Mouse (Mus musculus) kidney, adult 2 months (tissue): ENCODE data around the gene Myocd. TPM values are rescaled to one million over a fixed set of nuclear protein-coding genes. Genes with fewer than 3 reads are reported as not detected.

ENCODE experiments used
- DNase-seq: peaks from one replicate; pipeline ENCODE4 v3.0.0; 2021
- H3K27ac ChIP-seq: fragments of 200-500 bp; 2 replicates; pipeline ENCODE4 v1.5.1; 2012; ENCODE audit warnings: low read depth, low read length, control low read depth, inconsistent platforms; ENCODE audit not compliant: insufficient read depth
- H3K27me3 ChIP-seq: fragments of 200-500 bp; replicated peaks from 2 replicates; pipeline ENCODE4 v1.6.1; 2012; ENCODE audit warnings: mild to moderate bottlenecking, moderate library complexity, low read length, inconsistent platforms; ENCODE audit not compliant: control insufficient read depth, insufficient read depth
- H3K36me3 ChIP-seq: fragments of 200-500 bp; 2 replicates; pipeline ENCODE4 v1.6.1; 2012; ENCODE audit warnings: mild to moderate bottlenecking, moderate library complexity, low read length, inconsistent platforms; ENCODE audit not compliant: control insufficient read depth, insufficient read depth
- H3K4me1 ChIP-seq: fragments of 200-500 bp; 2 replicates; pipeline ENCODE4 v1.6.1; 2011; ENCODE audit warnings: low read length; ENCODE audit not compliant: control insufficient read depth, insufficient read depth
- H3K4me3 ChIP-seq: fragments of 200-500 bp; 2 replicates; pipeline ENCODE4 v1.5.1; 2011; ENCODE audit warnings: mild to moderate bottlenecking, low read depth, low read length, control low read depth; ENCODE audit not compliant: insufficient read depth
- CTCF ChIP-seq: fragments of 200-500 bp; conservative IDR thresholded peaks from 2 replicates; pipeline ENCODE4 v1.5.1; 2011; ENCODE audit warnings: low read depth, mild to moderate bottlenecking, control low read depth, low read length, moderate library complexity, mixed read lengths; ENCODE audit not compliant: insufficient read depth, insufficient read length
- POLR2A ChIP-seq: fragments of 200-500 bp; IDR thresholded peaks from one replicate; pipeline ENCODE4 v1.6.1; 2011; ENCODE audit warnings: low read depth, low read length, control low read depth
- WGBS: fragments of 180-500 bp; shearing (Covaris S2); methylation state at CpG from one replicate; pipeline ENCODE4 v1.1.7; 2018; 5-methylcytosine and 5-hydroxymethylcytosine counted together
- polyA plus RNA-seq: library from polyadenylated mRNA; depleted of rRNA; stranded (reverse); fragments of >200 nt; gene quantifications from 2 replicates; pipeline ENCODE4 v1.2.3, GENCODE M21; 2012

Myocd gene
- polyA plus RNA-seq, 1 experiment, result 0.34 TPM

DNA sequence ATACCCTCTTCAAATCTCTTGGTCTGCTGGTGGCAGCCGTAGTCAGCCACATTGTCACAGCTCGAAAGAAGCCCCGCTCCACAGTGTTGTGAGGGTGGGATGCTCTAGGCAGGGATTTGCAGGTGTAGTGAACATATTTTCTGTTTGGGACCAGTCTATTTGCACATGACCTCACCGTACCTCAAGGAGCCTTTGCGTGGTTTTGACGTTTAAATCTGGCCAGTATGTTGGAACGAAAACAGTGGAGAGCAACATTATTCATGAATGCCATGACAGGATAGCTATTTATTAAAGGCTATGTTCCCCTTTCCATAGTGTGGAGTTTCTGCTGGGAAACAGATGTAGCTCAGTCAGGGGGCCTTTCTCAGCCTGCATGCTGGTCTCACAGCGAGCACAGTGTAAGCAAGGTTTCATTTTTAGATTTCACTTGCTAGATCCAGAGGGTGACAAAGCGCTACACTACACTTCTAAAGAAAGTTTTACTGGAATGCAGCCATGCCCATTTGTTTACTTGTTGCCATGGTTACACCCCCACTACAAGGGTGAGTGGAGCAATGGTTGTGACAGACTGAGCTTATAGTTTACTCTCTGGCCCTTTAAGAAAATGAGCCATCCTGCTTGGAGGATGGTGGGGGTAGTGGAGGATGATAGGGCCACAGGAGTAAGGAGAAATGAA, 54.7 kb downstream of the Myocd start:
- Histone ChIP-seq H3K27me3 (no peaks in the 10 kb centered on the region), H3K36me3 (no peaks in the 10 kb centered on the region), H3K4me1 (no peaks in the 10 kb centered on the region), H3K4me3 (no peak overlapping the region), H3K27ac (no peak overlapping the region)
- DNase-seq, result peak; percentile 14
- TF ChIP-seq CTCF (no peak), POLR2A (no peak)
- WGBS, result 63% methylated on average over 9 of the region's 9 CpGs

DNA sequence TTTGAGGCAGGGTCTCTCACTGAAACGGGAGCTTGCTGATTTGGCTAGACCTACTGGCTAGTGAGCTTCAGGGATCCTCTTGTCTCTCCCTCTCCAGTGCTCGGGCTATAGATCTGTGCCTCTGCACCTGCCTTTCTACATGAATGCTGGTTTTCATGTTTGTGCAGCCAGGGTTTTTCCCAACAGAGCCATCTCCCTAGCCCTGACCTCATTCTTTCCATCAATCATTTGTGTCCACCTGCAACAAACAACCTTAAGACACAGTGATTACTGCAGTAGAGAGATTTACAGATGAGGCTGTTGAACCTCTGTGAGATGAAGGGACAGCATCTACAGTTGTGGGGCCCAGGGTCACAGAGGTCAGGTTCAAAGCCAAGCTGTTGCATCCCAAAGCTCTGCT, 56.0 kb downstream of the Myocd start:
- TF ChIP-seq POLR2A (no peak), CTCF (no peak)
- Histone ChIP-seq H3K4me1 (no peaks in the 10 kb centered on the region), H3K27ac (no peak overlapping the region), H3K27me3 (no peaks in the 10 kb centered on the region), H3K4me3 (no peak overlapping the region), H3K36me3 (no peaks in the 10 kb centered on the region)
- 88% methylated on average over 2 of the region's 2 CpGs for WGBS
- no peak for DNase-seq

DNA sequence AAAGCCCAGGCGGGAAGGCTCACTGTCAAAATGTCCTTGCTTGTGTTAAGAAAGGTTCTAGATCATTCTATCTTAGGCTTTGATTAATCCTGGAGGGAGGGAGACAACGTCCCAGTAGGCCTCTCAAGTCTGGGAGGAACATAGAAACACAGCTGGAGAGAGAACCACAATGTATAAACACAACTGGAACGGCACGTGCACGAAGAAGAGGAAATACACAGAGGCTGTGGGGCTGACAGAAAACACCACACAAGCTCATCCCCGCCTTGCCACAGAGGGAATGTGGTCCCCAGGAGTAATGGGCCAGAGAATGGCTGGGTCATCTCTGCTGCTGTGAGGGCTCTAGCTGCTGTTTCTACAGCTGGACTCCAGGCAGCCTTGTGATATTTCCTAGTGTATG, 58.1 kb downstream of the Myocd start:
- DNase-seq, result no peak
- 79% methylated on average over 6 of the region's 6 CpGs for WGBS
- H3K27me3 ChIP-seq, result no peaks in the 10 kb centered on the region
- no peaks in the 10 kb centered on the region for H3K36me3 ChIP-seq
- no peak for TF ChIP-seq CTCF
- no peak for TF ChIP-seq POLR2A
- H3K27ac ChIP-seq, result no peak overlapping the region
- H3K4me1 ChIP-seq, result no peaks in the 10 kb centered on the region
- H3K4me3 ChIP-seq, result no peak overlapping the region

DNA sequence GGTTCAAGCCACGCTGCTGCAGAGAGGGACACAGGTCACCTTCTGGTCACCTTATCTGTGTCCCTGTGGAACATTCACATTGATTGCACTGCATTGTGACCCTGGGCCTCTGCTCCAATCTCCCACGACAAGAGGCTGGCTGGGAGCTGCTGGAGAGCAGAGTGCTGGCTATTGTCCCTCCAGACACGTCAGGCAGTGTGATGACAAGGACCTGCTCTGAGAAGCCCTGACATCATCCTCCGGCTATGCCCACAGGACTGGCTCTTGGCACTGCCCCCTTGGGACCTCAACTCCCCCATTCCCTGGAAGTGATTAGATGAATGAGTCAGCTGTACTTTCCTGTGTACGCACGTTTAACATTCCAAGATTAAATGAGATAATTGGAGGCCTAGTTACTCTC, 60.3 kb downstream of the Myocd start:
- H3K27me3 ChIP-seq, result no peaks in the 10 kb centered on the region
- no peak overlapping the region for H3K4me3 ChIP-seq
- no peak overlapping the region for H3K27ac ChIP-seq
- no peaks in the 10 kb centered on the region for H3K36me3 ChIP-seq
- WGBS, result 61% methylated on average over 6 of the region's 6 CpGs
- TF ChIP-seq POLR2A, result no peak
- no peak for TF ChIP-seq CTCF
- H3K4me1 ChIP-seq, result no peaks in the 10 kb centered on the region
- no peak for DNase-seq

DNA sequence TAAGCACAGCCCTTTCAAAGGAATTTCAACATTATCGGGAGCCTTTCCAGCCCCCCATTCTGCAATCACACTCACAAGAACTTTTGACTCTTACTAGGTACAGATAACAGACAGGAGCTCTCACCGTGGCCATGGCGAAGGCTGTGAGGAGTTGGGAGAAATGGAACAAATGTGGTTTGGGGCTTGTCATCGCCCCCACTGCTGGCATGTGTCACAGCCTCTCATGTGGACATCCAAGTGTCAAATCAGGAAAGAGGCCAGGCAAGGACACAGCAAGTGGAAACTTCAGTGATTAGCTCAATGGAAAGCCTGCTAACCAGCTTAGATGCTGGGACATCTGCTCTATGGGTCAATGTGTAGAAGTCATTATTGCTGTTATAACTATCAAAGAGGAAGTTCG, 64.5 kb downstream of the Myocd start:
- no peaks in the 10 kb centered on the region for H3K4me1 ChIP-seq
- WGBS, result 64% methylated on average over 5 of the region's 5 CpGs
- no peak overlapping the region for H3K4me3 ChIP-seq
- H3K27me3 ChIP-seq, result no peaks in the 10 kb centered on the region
- TF ChIP-seq POLR2A (no peak), CTCF (no peak)
- H3K27ac ChIP-seq, result no peak overlapping the region
- no peak for DNase-seq
- H3K36me3 ChIP-seq, result no peaks in the 10 kb centered on the region

DNA sequence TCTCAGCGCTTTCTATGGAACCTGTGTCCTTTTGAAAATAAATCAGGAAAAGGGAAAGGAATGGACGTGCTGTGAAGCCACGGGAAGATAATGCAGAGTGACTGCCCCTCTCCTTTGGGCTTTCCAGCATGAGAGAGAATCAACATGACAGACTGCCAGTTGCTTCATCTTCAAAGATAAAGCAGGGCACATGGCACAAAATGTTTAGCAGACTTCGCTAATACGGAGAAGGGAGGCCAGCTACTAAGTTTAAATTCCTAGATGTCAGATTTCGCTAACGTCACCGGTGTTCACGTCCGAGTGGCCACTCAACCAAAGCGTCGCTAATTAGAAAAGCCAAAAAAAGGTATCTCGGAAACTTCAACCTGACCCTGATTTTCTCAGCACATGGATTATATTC, 65.1 kb downstream of the Myocd start:
- H3K36me3 ChIP-seq, result no peaks in the 10 kb centered on the region
- no peaks in the 10 kb centered on the region for H3K4me1 ChIP-seq
- no peak for TF ChIP-seq CTCF
- TF ChIP-seq POLR2A, result no peak
- H3K27me3 ChIP-seq, result no peaks in the 10 kb centered on the region
- H3K4me3 ChIP-seq, result no peak overlapping the region
- 32% methylated on average over 13 of the region's 13 CpGs for WGBS
- no peak for DNase-seq
- H3K27ac ChIP-seq, result no peak overlapping the region

DNA sequence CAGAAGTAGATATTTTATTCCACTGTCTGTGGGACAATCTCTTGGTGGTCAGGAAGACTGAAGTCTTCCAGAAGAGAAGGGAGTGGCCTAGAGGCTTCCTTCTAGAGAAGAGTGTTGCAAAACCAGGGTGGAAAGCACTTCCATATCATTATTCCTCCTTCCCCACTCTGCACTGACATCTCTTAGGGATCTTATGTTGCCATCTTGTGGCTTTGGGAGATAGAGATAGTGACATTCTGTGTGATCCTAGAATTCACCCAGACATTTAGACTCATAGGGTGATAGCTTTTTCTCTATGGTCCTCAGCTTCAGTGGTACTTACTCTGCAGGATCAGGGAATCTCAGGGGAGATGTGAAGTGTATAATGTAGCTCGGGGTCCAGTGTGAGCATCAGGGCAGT, 66.8 kb downstream of the Myocd start:
- Histone ChIP-seq H3K4me1 (no peaks in the 10 kb centered on the region), H3K4me3 (no peak overlapping the region), H3K36me3 (no peaks in the 10 kb centered on the region), H3K27ac (no peak overlapping the region), H3K27me3 (no peaks in the 10 kb centered on the region)
- 69% methylated on average over 1 of the region's 1 CpGs for WGBS
- DNase-seq, result no peak
- TF ChIP-seq CTCF, result no peak
- TF ChIP-seq POLR2A, result no peak
